Mouse (Mus musculus) CH12.LX (cell line): ENCODE measurements around the gene Klrb1b. TPM values are rescaled to one million over a fixed set of nuclear protein-coding genes. Genes with fewer than 3 reads are reported as not detected.
"Not testable (repeated sequence)": the region's sequence is repeated elsewhere in the genome, so short reads cannot be mapped to it uniquely, and the experiment has no call there.

Source experiments
- DNase-seq: peaks from one replicate; pipeline ENCODE4 v3.0.0-alpha.2; 2013; ENCODE audit errors: extremely low read depth
- H3K27ac ChIP-seq: 2 replicates; pipeline ENCODE4 v1.5.1; 2012; ENCODE audit warnings: low read depth, mild to moderate bottlenecking, control low read depth, moderate library complexity; ENCODE audit not compliant: insufficient read depth
- H3K27me3 ChIP-seq: replicated peaks from 2 replicates; pipeline ENCODE3; 2012; ENCODE audit warnings: inconsistent platforms
- H3K36me3 ChIP-seq, 2 experiments: replicated peaks in 1 of 2; 2 replicates each; pipeline versions ENCODE3 to v1.6.1; 2012; ENCODE audit warnings: inconsistent platforms in 1 of 2, low read length in 1 of 2, mild to moderate bottlenecking in 1 of 2, mixed read lengths in 1 of 2, moderate library complexity in 1 of 2; ENCODE audit not compliant: control insufficient read depth in 1 of 2, insufficient read depth in 1 of 2
- H3K4me1 ChIP-seq, 2 experiments: 2 replicates each; pipeline ENCODE4 v1.6.1; 2012; ENCODE audit warnings: inconsistent platforms in 1 of 2, moderate library complexity in 1 of 2; ENCODE audit not compliant: insufficient read depth in 2 of 2, control insufficient read depth in 1 of 2
- H3K4me2 ChIP-seq: 2 replicates; pipeline ENCODE4 v1.6.1; 2012; ENCODE audit warnings: low read depth, mild to moderate bottlenecking, control low read depth; ENCODE audit not compliant: poor library complexity, insufficient read depth, severe bottlenecking
- H3K4me3 ChIP-seq, 3 experiments: fragments of 150-350 bp in 1 of 3; sonication (generic) in 1 of 3; replicated peaks in 1 of 3; 2 replicates each; pipeline versions ENCODE3 to v1.5.1; 2011 to 2012; ENCODE audit warnings: low read depth in 2 of 3, low read length in 2 of 3, mild to moderate bottlenecking in 2 of 3, moderate library complexity in 2 of 3, control low read depth in 1 of 3, improper control_type of control experiment in 1 of 3, inconsistent platforms in 1 of 3, mixed read lengths in 1 of 3; ENCODE audit not compliant: poor library complexity in 1 of 3
- H3K79me2 ChIP-seq: replicated peaks from 2 replicates; pipeline ENCODE4 v1.6.1; 2012; ENCODE audit warnings: mild to moderate bottlenecking, moderate library complexity; ENCODE audit not compliant: control insufficient read depth, poor library complexity, insufficient read depth, severe bottlenecking; ENCODE audit errors: extremely low read depth
- H3K9ac ChIP-seq: 2 replicates; pipeline ENCODE4 v1.6.1; 2012; ENCODE audit warnings: low read depth, mild to moderate bottlenecking, control low read depth, moderate library complexity; ENCODE audit not compliant: insufficient read depth
- H3K9me3 ChIP-seq: replicated peaks from 2 replicates; pipeline ENCODE3; 2012; ENCODE audit warnings: low read length, inconsistent platforms, mixed read lengths
- CTCF ChIP-seq, 2 experiments: IDR thresholded peaks in 1 of 2; conservative IDR thresholded peaks in 1 of 2; 2 replicates each; pipeline ENCODE4 v1.5.1; 2011 to 2012; ENCODE audit warnings: low read depth in 2 of 2, low read length in 2 of 2, improper control_type of control experiment in 1 of 2, inconsistent platforms in 1 of 2, mild to moderate bottlenecking in 1 of 2, moderate library complexity in 1 of 2
- KAT2A ChIP-seq: IDR thresholded peaks from 2 replicates; pipeline ENCODE4 v1.6.1; 2012; ENCODE audit warnings: low read length, improper control_type of control experiment, inconsistent platforms; ENCODE audit not compliant: insufficient replicate concordance
- MAFK ChIP-seq: IDR thresholded peaks from 2 replicates; pipeline ENCODE4 v1.6.1; 2011; ENCODE audit warnings: low read length, improper control_type of control experiment; ENCODE audit not compliant: insufficient replicate concordance
- MAZ ChIP-seq: IDR thresholded peaks from 2 replicates; pipeline ENCODE4 v1.6.1; 2012; ENCODE audit warnings: low read depth, mild to moderate bottlenecking, inconsistent platforms, low read length, improper control_type of control experiment, moderate library complexity
- MXI1 ChIP-seq: IDR thresholded peaks from 2 replicates; pipeline ENCODE4 v1.6.1; 2011; ENCODE audit warnings: mild to moderate bottlenecking, low read depth, low read length, improper control_type of control experiment
- NELFE ChIP-seq: IDR thresholded peaks from 2 replicates; pipeline ENCODE4 v1.6.1; 2011; ENCODE audit warnings: low read depth, low read length, improper control_type of control experiment
- PAX5 ChIP-seq: IDR thresholded peaks from 2 replicates; pipeline ENCODE4 v1.6.1; 2012; ENCODE audit warnings: low read length, inconsistent platforms, mixed read lengths
- RAD21 ChIP-seq: IDR thresholded peaks from 2 replicates; pipeline ENCODE4 v1.6.1; 2011; ENCODE audit warnings: low read depth, mild to moderate bottlenecking, low read length, improper control_type of control experiment, moderate library complexity
- SMC3 ChIP-seq: IDR thresholded peaks from 2 replicates; pipeline ENCODE4 v1.6.1; 2011; ENCODE audit warnings: low read depth, low read length, improper control_type of control experiment
- ZC3H11A ChIP-seq: IDR thresholded peaks from 2 replicates; pipeline ENCODE4 v1.6.1; 2012; ENCODE audit warnings: low read depth, mild to moderate bottlenecking, inconsistent platforms, low read length, improper control_type of control experiment
- dilution Hi-C: fragments of 300-500 bp; cut with MboI; formaldehyde crosslinking; loops from 2 replicates; pipeline ENCODE4 v1.14.3; 2020; ENCODE audit warnings: low sequenced_read_pairs; ENCODE audit not compliant: extremely low pct_unique_long_range_greater_than_20kb, extremely low pct_ligation_motif_present
- in situ Hi-C: fragments of 300-500 bp; cut with MboI; formaldehyde crosslinking; loops from 3 replicates; pipeline ENCODE4 v1.14.3; 2019; ENCODE audit warnings: low sequenced_read_pairs, low pct_ligation_motif_present, low pct_unique_long_range_greater_than_20kb, mixed read lengths
- polyA plus RNA-seq: library from polyadenylated mRNA; unstranded; fragments of >175 nt; gene quantifications from 2 replicates; pipeline ENCODE4 v1.2.1, GENCODE M21; 2012; ENCODE audit warnings: low read depth; ENCODE audit not compliant: insufficient read length
- total RNA-seq, 2 experiments: library from RNA; depleted of rRNA; stranded (reverse); fragments of 300-350 nt in 1 of 2; fragments of >200 nt in 1 of 2; gene quantifications; 2 replicates each; pipeline ENCODE4 v1.2.3; 2012 to 2014

Klrb1b gene
- total and polyA plus RNA-seq, 3 experiments = not detected

DNA sequence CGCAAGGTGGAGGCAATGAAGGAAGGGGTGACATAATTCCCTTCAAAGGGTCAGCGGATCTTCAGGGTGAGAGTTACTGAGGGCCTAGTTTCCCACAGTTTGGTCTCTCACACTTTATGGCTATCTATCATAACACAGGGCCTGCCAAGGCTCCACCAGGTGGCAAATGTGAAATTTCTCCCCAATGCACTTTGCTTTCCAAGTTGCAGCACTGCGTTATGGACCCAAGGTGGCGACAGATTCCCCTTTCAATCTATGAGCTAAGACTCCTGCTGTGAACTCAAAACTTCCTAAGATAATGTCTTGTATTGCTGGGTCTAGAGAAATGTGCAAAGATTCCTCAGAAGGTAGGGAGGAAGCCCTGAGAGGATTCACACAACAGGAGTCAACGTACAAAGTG, 17.6 kb downstream of the Klrb1b start:
- dilution Hi-C loops (no loop called here), in situ Hi-C loops (loop anchor here (5.0 kb wide), 1 partner anchor 34 kb away; no protein-coding TSS in a partner anchor)
- Histone ChIP-seq H3K9me3 (peaks cover 2% of the 10 kb centered on the region), H3K4me1 (peaks cover 0 to 17% of the 10 kb centered on the region in 2 experiments; a peak in 2 of 4 replicates), H3K4me3 (no peak overlapping the region), H3K27ac (no peak overlapping the region), H3K27me3 (no peaks in the 10 kb centered on the region), H3K79me2 (no peaks in the 10 kb centered on the region), H3K4me2 (no peak overlapping the region), H3K36me3 (no peaks in the 10 kb centered on the region), H3K9ac (no peak overlapping the region)
- TF ChIP-seq SMC3 (peak; percentile 83), MXI1 (no peak), CTCF (conservative IDR thresholded peaks at IDR 0.05 in 1 of 2, IDR thresholded peaks at IDR 0.05 in 1 of 2; ENCODE audit: low read depth in 2 of 2, low read length in 2 of 2) (peak; percentile 37 to 91; a peak in 3 of 4 replicates), PAX5 (no peak), ZC3H11A (no peak; the same call in 1 of the 2 replicates), NELFE (no peak), KAT2A (no peak), RAD21 (peak; percentile 66), MAZ (no peak)
- peak; percentile 74 for DNase-seq

DNA sequence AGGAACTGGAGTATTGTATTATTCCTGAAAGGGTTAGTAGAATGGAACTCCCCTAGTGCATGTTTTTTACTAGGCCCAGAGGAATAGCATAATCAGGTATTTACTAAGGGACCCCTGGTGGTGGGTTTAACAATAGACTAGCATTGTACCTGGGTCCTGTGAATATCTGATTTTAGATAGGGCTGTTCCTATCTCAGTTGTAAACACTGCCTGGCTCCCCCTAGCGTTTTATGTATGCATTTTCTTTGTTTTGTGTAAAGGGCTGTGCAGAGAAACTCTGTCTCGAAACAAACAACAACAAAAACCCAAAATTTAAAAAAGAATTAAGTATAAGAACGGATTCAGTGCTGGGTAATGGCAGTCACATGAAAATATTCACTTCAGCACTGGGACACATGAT, 19.1 kb downstream of the Klrb1b start:
- dilution Hi-C loops (no loop called here), in situ Hi-C loops (loop anchor here (5.0 kb wide), 1 partner anchor 35 kb away; no protein-coding TSS in a partner anchor)
- H3K4me3 ChIP-seq = no peak overlapping the region
- peak in 1 of 2 experiments; percentile 43; a peak in 2 of 4 replicates for TF ChIP-seq CTCF (conservative IDR thresholded peaks at IDR 0.05 in 1 of 2, IDR thresholded peaks at IDR 0.05 in 1 of 2; ENCODE audit: low read depth in 2 of 2, low read length in 2 of 2)
- TF ChIP-seq MAFK = no peak
- no peak for DNase-seq
- no peaks in the 10 kb centered on the region for H3K79me2 ChIP-seq
- H3K4me2 ChIP-seq = no peak overlapping the region
- no peaks in the 10 kb centered on the region for H3K36me3 ChIP-seq
- no peak overlapping the region for H3K27ac ChIP-seq
- H3K4me1 ChIP-seq = peaks cover 0 to 18% of the 10 kb centered on the region in 2 experiments; a peak in 2 of 4 replicates
- H3K9me3 ChIP-seq = peaks cover 2% of the 10 kb centered on the region
- H3K9ac ChIP-seq = no peak overlapping the region
- H3K27me3 ChIP-seq = no peaks in the 10 kb centered on the region

DNA sequence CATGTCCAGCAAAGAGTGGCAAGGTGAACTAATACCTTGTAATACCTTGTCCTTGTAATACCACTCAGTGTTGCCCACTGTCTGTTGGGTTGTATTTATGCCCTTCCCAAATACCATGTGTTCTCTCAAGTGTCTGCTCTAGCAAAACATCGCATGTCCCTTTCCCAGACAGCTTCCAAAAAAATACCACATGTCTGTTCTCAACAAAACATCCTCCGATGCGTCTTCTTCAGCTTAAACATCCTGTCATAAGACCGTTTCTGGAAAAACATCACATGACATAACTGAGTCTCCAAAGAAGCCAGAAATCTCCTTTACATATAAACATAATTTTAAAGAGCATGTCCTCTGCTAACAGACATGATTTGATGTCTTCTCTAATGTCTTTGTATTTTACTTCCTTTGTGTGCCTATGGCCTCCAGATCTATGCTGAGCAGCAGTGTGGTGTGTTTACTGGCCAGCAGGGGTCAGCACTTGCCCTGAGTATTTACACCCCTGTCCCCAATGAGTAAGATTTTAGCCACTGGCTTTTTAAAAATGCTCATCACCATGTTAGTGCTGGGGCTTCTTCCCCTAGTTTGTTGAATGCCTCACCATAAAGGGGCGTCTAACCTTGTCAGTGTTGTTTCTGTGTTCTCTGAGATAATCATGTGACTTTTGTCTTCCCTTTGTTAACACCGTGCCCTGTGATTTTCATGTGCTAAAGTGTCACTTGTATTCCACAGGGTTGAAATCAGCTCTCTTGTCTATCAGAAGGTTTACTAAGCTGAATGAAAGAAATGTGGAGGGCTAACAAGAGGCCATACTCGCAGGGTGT, 21.1 kb downstream of the Klrb1b start:
- TF ChIP-seq CTCF (conservative IDR thresholded peaks at IDR 0.05 in 1 of 2, IDR thresholded peaks at IDR 0.05 in 1 of 2; ENCODE audit: low read depth in 2 of 2, low read length in 2 of 2) (peak; percentile 47 to 75), SMC3 (peak; percentile 64), ZC3H11A (peak; percentile 33), RAD21 (peak; percentile 65)
- H3K9me3 ChIP-seq, H3K27me3 ChIP-seq, H3K9ac ChIP-seq, H3K27ac ChIP-seq, dilution Hi-C loops, H3K4me2 ChIP-seq, H3K79me2 ChIP-seq, H3K4me3 ChIP-seq, H3K36me3 ChIP-seq: not testable (repeated sequence)
- DNase-seq = peak; percentile 80
- in situ Hi-C loops = loop anchor here (5.0 kb wide), 1 partner anchor 37 kb away; no protein-coding TSS in a partner anchor
- peaks cover 0 to 27% of the 10 kb centered on the region in 2 experiments; a peak in 2 of 4 replicates for H3K4me1 ChIP-seq
